In the genomic region with DNA sequence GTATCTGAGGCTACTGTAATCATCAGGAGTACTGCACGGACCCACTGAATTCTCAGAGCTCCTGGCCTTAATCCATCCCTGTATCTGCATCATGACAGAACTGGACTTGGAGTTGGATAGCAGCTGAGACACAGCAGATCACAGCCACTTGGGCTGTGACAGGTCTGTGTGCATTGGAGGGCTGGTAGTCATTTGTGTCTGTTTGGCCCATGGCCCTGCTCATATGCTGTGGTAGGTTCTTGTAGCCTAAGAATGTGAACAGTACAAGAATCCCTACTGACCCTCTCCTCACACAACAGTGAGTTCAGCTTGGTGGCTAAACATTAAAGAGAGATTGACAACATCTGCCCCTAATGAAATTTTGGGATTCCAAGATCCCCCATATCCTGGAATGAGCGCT, we compare ENCODE assay signal across 27 mouse cellular contexts. TPM values are rescaled to one million over a fixed set of nuclear protein-coding genes. Genes with fewer than 3 reads are reported as not detected.
"Had no signal": no experiment of that assay in that cellular context is flagged by ENCODE, and none has a peak within 500 bp of the region (broad histone marks: within the 10 kb centered on the region; RNA-seq: fewer than 3 reads in every experiment).

No protein-coding gene starts in this region.

- H3K4me1 ChIP-seq: liver, embryonic 13.5 days; liver, embryonic 15.5 days; midbrain, embryonic 10.5 days; midbrain, embryonic 12.5 days; neural tube, embryonic 13.5 days; neural tube, embryonic 15.5 days; stomach, embryonic 15.5 days had no signal

- H3K4me2 ChIP-seq: liver, embryonic 11.5 days; liver, embryonic 13.5 days; liver, embryonic 15.5 days; midbrain, embryonic 12.5 days; neural tube, embryonic 13.5 days; neural tube, embryonic 15.5 days; stomach, embryonic 15.5 days had no signal

- H3K9ac ChIP-seq: liver, embryonic 13.5 days; liver, embryonic 15.5 days; liver, postnatal 0 days; midbrain, embryonic 12.5 days; neural tube, embryonic 13.5 days; neural tube, embryonic 15.5 days; stomach, embryonic 15.5 days had no signal

- DNase-seq: liver; liver, embryonic 13.5 days; liver, postnatal 0 days; midbrain, embryonic 14.5 days; retina, postnatal 1 day; right cerebral cortex, adult 18-20 months; right cerebral cortex, postnatal 25 days; thymus, adult 2 months; thymus, postnatal 25 days; thymus, postnatal 4 days had no signal

- ATAC-seq: liver, postnatal 0 days; midbrain, embryonic 16.5 days had no signal

- H3K4me3 ChIP-seq: liver, embryonic 13.5 days; liver, embryonic 15.5 days; midbrain, embryonic 10.5 days; midbrain, embryonic 12.5 days; myocyte; neural tube, embryonic 13.5 days; neural tube, embryonic 15.5 days; stomach, embryonic 15.5 days had no signal

- H3K27me3 ChIP-seq: liver, embryonic 13.5 days; liver, embryonic 15.5 days; midbrain, embryonic 12.5 days; neural tube, embryonic 13.5 days; neural tube, embryonic 15.5 days; stomach, embryonic 15.5 days had no signal

- H3K27ac ChIP-seq: liver, embryonic 13.5 days; liver, embryonic 15.5 days; midbrain, embryonic 10.5 days; midbrain, embryonic 12.5 days; neural tube, embryonic 13.5 days; neural tube, embryonic 15.5 days; stomach, embryonic 15.5 days; stomach, postnatal 0 days had no signal

- H3K9me3 ChIP-seq: liver, embryonic 13.5 days; liver, embryonic 15.5 days; midbrain, embryonic 10.5 days; midbrain, embryonic 12.5 days; neural tube, embryonic 13.5 days; neural tube, embryonic 15.5 days; stomach, embryonic 15.5 days had no signal

- H3K36me3 ChIP-seq: liver, embryonic 13.5 days; liver, embryonic 15.5 days; midbrain, embryonic 10.5 days; midbrain, embryonic 12.5 days; neural tube, embryonic 13.5 days; neural tube, embryonic 15.5 days; stomach, embryonic 15.5 days had no signal

RNA-seq across cellular contexts. Expression of a gene that starts 2.8 kb away (rescaled TPM):
- total RNA-seq: megakaryocyte, adult 5-6 weeks; megakaryocyte-erythroid progenitor cell, adult 5-6 weeks had no signal
- polyA plus RNA-seq: limb, embryonic 14.5 days; liver, embryonic 11.5 days; liver, embryonic 13.5 days; liver, embryonic 15.5 days; liver, postnatal 0 days; midbrain, embryonic 10.5 days; midbrain, embryonic 12.5 days; midbrain, embryonic 14.5 days; midbrain, embryonic 16.5 days; neural tube, embryonic 11.5 days; neural tube, embryonic 13.5 days; neural tube, embryonic 15.5 days; spleen, adult 2 months; stomach, embryonic 15.5 days; stomach, postnatal 0 days; testis, adult 2 months; urinary bladder, adult 2 months had no signal

RNA-seq across cellular contexts. Expression of a gene that starts 13.9 kb away (rescaled TPM):
- total RNA-seq: megakaryocyte, adult 5-6 weeks; megakaryocyte-erythroid progenitor cell, adult 5-6 weeks had no signal
- polyA plus RNA-seq: limb, embryonic 14.5 days; liver, embryonic 11.5 days; liver, embryonic 13.5 days; liver, embryonic 15.5 days; liver, postnatal 0 days; midbrain, embryonic 10.5 days; midbrain, embryonic 12.5 days; midbrain, embryonic 14.5 days; midbrain, embryonic 16.5 days; myocyte; neural tube, embryonic 11.5 days; neural tube, embryonic 13.5 days; neural tube, embryonic 15.5 days; spleen, adult 2 months; stomach, embryonic 15.5 days; stomach, postnatal 0 days; testis, adult 2 months; thymus, adult 2 months; urinary bladder, adult 2 months had no signal

RNA-seq across cellular contexts. Expression of a gene that starts 17.5 kb away (rescaled TPM):
- total RNA-seq: megakaryocyte, adult 5-6 weeks; megakaryocyte-erythroid progenitor cell, adult 5-6 weeks had no signal
- polyA plus RNA-seq: limb, embryonic 14.5 days; liver, embryonic 11.5 days; liver, embryonic 13.5 days; liver, embryonic 15.5 days; liver, postnatal 0 days; midbrain, embryonic 10.5 days; midbrain, embryonic 12.5 days; midbrain, embryonic 14.5 days; midbrain, embryonic 16.5 days; myocyte; neural tube, embryonic 11.5 days; neural tube, embryonic 13.5 days; neural tube, embryonic 15.5 days; spleen, adult 2 months; stomach, embryonic 15.5 days; stomach, postnatal 0 days; testis, adult 2 months; thymus, adult 2 months; urinary bladder, adult 2 months had no signal

RNA-seq across cellular contexts. Expression of a gene that starts 27.6 kb away (rescaled TPM):
- total RNA-seq: megakaryocyte, adult 5-6 weeks; megakaryocyte-erythroid progenitor cell, adult 5-6 weeks had no signal
- polyA plus RNA-seq: liver, embryonic 11.5 days; liver, embryonic 13.5 days; liver, embryonic 15.5 days; liver, postnatal 0 days; midbrain, embryonic 10.5 days; midbrain, embryonic 12.5 days; midbrain, embryonic 14.5 days; midbrain, embryonic 16.5 days; myocyte; neural tube, embryonic 11.5 days; neural tube, embryonic 13.5 days; neural tube, embryonic 15.5 days; spleen, adult 2 months; stomach, embryonic 15.5 days; stomach, postnatal 0 days; thymus, adult 2 months; urinary bladder, adult 2 months had no signal

RNA-seq across cellular contexts. Expression of a gene that starts 28.4 kb away (rescaled TPM):
- total RNA-seq: megakaryocyte, adult 5-6 weeks; megakaryocyte-erythroid progenitor cell, adult 5-6 weeks had no signal
- polyA plus RNA-seq: limb, embryonic 14.5 days; liver, embryonic 11.5 days; liver, embryonic 13.5 days; liver, embryonic 15.5 days; liver, postnatal 0 days; midbrain, embryonic 10.5 days; midbrain, embryonic 12.5 days; midbrain, embryonic 14.5 days; midbrain, embryonic 16.5 days; myocyte; neural tube, embryonic 11.5 days; neural tube, embryonic 13.5 days; neural tube, embryonic 15.5 days; spleen, adult 2 months; stomach, embryonic 15.5 days; stomach, postnatal 0 days; thymus, adult 2 months; urinary bladder, adult 2 months had no signal
